Mouse (Mus musculus): ENCODE data around the gene Tpsb2.

The Tpsb2 gene

GRCm38 (mm10) chr17:25406011-25406441 is 39.9 kb downstream of the Tpsb2 start:
- DNase-seq (ENCODE audit: low spot score) = peak; percentile 40

GRCm38 (mm10) chr17:25407352-25407751 is 41.2 kb downstream of the Tpsb2 start:
- no peak for DNase-seq (ENCODE audit: low spot score)

DNA sequence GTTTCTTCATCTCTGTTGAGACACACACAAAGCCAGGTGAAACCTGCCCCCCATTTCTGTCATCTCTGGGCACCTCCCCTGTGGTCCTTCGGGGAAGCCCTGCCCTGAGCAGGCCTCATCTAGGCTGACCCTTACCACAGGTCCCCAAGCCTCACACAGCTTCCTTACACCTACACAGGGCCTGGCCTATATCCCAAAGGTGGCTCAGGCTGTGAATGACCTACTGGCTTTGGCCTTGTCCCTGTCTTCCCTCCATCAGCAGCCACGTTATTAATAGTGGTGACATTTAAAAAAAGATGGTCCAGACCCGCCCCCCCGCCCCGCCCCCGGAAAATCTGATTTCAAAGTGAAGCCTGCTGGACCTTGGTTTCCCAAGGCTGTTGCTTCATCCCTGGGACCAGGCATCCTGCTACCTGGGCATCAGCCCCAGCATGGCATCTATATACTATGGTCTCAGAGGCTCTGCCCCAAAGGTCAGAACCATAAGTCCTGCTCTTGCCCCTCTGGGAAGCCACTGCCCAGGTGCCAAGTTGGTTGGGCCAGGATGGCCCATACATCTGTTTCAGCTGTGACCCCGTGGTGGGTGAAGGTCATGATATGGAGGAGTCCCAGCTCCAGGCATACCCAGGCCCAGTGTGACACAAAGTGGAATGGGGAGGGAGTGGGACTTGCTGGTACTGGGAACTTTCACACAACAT is 42.3 kb downstream of the Tpsb2 start:
- no peak for DNase-seq (ENCODE audit: low spot score)

- no peak for DNase-seq (ENCODE audit: low spot score)
These were observed 43.5 kb downstream of the Tpsb2 start for GRCm38 (mm10) chr17:25409621-25410020.

GRCm38 (mm10) chr17:25410180-25410579 is 44.1 kb downstream of the Tpsb2 start:
- DNase-seq (ENCODE audit: low spot score) = no peak

- peak; percentile 90 for DNase-seq (ENCODE audit: low spot score)
These were observed 44.7 kb downstream of the Tpsb2 start for GRCm38 (mm10) chr17:25410786-25411185.

DNA sequence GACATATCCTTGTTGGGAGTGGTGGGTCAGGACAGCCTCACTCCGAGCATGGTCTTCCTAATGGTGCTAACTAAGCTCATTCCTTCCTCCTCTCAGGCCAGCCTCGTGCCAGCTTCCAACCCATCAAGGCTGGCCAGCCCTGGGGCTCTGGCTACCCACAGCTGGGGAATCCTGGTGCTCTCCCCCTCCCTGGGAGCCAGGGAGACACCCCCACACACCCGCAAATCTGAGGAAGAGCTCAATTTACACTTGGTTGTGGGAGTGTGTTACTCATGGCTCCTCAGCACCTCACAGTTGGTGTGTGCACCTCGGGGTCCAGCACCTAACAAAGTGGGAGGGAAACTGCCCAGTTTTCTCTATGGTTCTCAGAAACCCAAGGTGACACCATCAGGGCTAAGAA is 45.1 kb downstream of the Tpsb2 start:
- no peak for DNase-seq (ENCODE audit: low spot score)

DNA sequence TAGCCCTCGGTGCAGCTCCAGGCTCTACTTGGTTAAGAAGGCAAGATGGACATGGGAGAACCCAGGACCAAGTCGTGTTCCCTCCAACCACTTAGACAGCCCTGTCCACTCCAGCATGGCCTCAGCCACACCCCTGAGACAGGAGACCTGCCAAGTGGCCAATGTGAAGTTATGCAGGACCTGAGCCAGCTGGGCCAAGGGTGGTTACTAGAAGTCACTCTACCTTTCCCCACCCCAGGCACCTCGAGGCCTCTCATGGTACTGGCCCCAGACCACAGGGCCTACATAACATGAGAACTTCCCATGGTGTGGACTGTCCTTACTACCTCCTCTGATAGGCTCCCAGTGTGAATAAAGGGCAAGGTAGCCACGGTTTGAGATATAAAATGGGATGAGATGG is 48.1 kb downstream of the Tpsb2 start:
- no peak for DNase-seq (ENCODE audit: low spot score)

GRCm38 (mm10) chr17:25414917-25415316 is 48.8 kb downstream of the Tpsb2 start:
- no peak for DNase-seq (ENCODE audit: low spot score)

GRCm38 (mm10) chr17:25415421-25415913 is 49.4 kb downstream of the Tpsb2 start:
- no peak for DNase-seq (ENCODE audit: low spot score)

DNA sequence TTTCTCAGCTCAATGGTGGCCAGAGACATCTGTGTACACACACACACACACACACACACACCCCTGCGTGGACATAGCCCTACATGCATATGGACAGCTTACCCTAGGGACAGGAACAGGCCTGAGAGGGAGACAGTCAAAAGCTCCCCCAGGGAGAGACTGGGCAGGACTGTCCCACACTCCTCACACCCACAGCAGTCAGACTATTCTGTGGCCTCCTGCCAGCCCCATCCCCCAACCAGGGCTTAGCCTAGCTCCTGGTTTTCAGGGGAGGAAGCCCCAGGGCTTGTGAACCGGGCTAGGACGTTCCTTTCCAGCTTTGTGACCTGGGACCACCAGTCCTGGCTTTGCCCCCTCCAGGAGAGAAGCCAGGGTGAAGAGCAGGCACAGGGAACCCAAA is 50.1 kb downstream of the Tpsb2 start:
- peak; percentile 63 for DNase-seq (ENCODE audit: low spot score)

- no peak for DNase-seq (ENCODE audit: low spot score)
These were observed 51.9 kb downstream of the Tpsb2 start for GRCm38 (mm10) chr17:25417990-25418389.

All from MN1 (cell line).